Mouse (Mus musculus): ENCODE measurements around the gene Vwa5b2.

DNA sequence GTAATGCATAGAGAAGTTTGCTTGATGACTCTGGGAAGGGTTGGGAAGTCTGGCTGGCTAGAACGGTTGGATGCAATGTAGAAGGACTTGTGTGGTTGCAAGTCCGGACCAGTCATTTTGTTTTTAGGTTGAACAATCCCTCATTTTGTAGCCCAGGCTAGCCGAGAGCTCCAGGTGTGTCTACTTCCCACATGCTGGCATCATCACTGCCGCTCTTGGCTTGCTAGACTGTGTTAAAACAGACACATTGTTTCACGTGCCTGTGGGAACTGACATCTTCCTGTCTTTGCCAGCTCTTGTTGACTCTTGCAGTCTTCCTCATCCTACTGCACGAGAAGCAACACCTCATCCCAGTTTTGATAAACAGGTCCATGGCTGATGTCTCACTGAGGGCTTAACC is 34.3 kb upstream of the Vwa5b2 start:
- TF ChIP-seq CTCF (IDR thresholded peaks at IDR 0.05; ENCODE audit: borderline replicate concordance, extremely low read depth, insufficient read depth, insufficient read length) (no peak), POLR2A (IDR thresholded peaks at IDR 0.05; ENCODE audit: borderline replicate concordance, extremely low read depth, insufficient read depth, insufficient read length, poor library complexity, severe bottlenecking) (no peak)
